Comparison of ENCODE assay signal across 24 mouse cellular contexts in the genomic region with DNA sequence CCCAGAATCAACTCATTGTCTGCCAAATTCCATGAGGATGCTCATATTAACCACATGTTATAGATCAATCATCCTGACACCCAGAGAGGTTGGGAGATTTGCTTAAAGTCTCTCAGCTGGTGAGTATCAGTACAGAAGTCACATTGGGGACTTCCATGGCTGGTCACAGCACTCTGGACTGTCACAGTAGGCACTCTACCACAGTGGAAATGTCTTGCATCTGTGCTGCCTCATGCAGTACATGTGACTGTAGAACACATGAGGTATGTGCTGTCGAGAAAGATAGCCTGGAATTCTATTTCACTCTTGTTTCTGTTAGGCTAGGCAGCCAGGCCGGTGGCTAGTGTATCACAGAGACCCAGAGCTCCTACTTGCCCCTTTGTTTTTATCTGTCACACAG. TPM values are rescaled to one million over a fixed set of nuclear protein-coding genes. Genes with fewer than 3 reads are reported as not detected.
"Had no signal": no experiment of that assay in that cellular context is flagged by ENCODE, and none has a peak within 500 bp of the region (broad histone marks: within the 10 kb centered on the region; RNA-seq: fewer than 3 reads in every experiment).

No protein-coding gene starts in this region.

- H3K27me3 ChIP-seq: kidney, embryonic 15.5 days; limb, embryonic 12.5 days; limb, embryonic 15.5 days; neural tube, embryonic 13.5 days had no signal

- H3K9me3 ChIP-seq: kidney, embryonic 15.5 days; limb, embryonic 12.5 days; limb, embryonic 15.5 days; neural tube, embryonic 13.5 days had no signal

- H3K36me3 ChIP-seq: kidney, embryonic 15.5 days; limb, embryonic 12.5 days; limb, embryonic 15.5 days; neural tube, embryonic 13.5 days had no signal

- ATAC-seq: lung, postnatal 0 days had no signal

- H3K4me1 ChIP-seq: kidney, embryonic 15.5 days; limb, embryonic 12.5 days; limb, embryonic 15.5 days; neural tube, embryonic 13.5 days had no signal

- H3K27ac ChIP-seq: kidney, embryonic 15.5 days; limb, embryonic 12.5 days; limb, embryonic 15.5 days; liver, embryonic 14.5 days; neural tube, embryonic 13.5 days; stomach, postnatal 0 days had no signal

- H3K9ac ChIP-seq: kidney, embryonic 15.5 days; limb, embryonic 12.5 days; limb, embryonic 15.5 days; liver, embryonic 14.5 days; liver, postnatal 0 days; lung, embryonic 14.5 days; neural tube, embryonic 13.5 days had no signal

- DNase-seq: kidney, adult 11 months; kidney, adult 8-10 months; kidney, postnatal 10 days; kidney, postnatal 36 days; left cerebral cortex, postnatal 4 days; liver, postnatal 0 days; lung, embryonic 14.5 days; midbrain, embryonic 14.5 days; retina, postnatal 1 day; right cerebral cortex, postnatal 25 days; thymus, adult 18-20 months; thymus, postnatal 36 days had no signal

- H3K4me3 ChIP-seq: kidney, embryonic 15.5 days; limb, embryonic 12.5 days; limb, embryonic 15.5 days; neural tube, embryonic 13.5 days had no signal

- H3K4me2 ChIP-seq: kidney, embryonic 15.5 days; limb, embryonic 12.5 days; limb, embryonic 15.5 days; liver, embryonic 11.5 days; lung, embryonic 14.5 days; midbrain, embryonic 11.5 days; neural tube, embryonic 13.5 days had no signal

RNA-seq across cellular contexts. Expression of gene Kcnip1, which starts 41.8 kb away (rescaled TPM):
- total RNA-seq: megakaryocyte-erythroid progenitor cell, adult 5-6 weeks; neutrophil, adult 5-6 weeks had no signal
- polyA plus RNA-seq: liver, postnatal 0 days; spleen, adult 2 months had no signal
